Mouse (Mus musculus): ENCODE measurements around the gene Ap5s1. TPM values are rescaled to one million over a fixed set of nuclear protein-coding genes. Genes with fewer than 3 reads are reported as not detected.

Gene Ap5s1
- polyA plus RNA-seq, 1 experiment from 2014 or later = 23.7 TPM

DNA sequence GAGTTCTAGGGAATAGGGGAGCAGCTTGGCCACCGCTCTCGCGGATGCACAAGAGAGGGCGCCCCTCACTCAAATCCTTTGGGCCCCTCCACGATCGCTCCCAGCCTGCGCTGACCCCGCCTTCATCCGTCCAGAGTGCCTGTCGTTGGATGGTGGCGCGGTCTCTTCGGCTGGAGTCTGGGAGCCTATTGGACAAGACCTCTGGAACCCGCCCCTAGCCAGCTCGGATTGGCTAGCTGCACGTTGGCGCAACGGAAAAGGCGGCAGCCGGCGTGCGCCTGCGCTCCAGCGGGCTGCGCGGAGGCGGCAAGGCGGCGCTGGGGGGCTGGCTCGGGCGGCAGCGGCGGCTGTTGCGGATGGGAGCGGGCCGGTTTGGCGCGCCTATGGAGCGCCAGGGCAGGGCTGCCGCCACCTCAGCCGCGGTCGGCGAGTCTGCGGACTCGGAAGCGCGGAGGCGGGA is 55.4 kb downstream of the Ap5s1 start, which contains the start of gene Pank2:
TSS of gene Pank2 (plus strand) at position 283 of the 460 bp plus-strand sequence.
- Histone ChIP-seq H3K4me1 (ENCODE audit: control insufficient read depth, insufficient read depth, low read length) (peaks cover 12% of the 10 kb centered on the region), H3K27me3 (ENCODE audit: control insufficient read depth, insufficient read depth, low read length) (no peaks in the 10 kb centered on the region), H3K36me3 (ENCODE audit: control insufficient read depth, insufficient read depth, low read length) (no peaks in the 10 kb centered on the region), H3K27ac (ENCODE audit: low read depth, low read length) (peak within 1 kb of the TSS; percentile 99), H3K9ac (ENCODE audit: low read depth, low read length) (peak within 1 kb of the TSS; percentile 98), H3K9me3 (ENCODE audit: control insufficient read depth, low read length) (no peaks in the 10 kb centered on the region), H3K4me2 (replicated peaks; ENCODE audit: low read depth, low read length) (peak within 1 kb of the TSS; percentile 55), H3K4me3 (ENCODE audit: low read length) (peak within 1 kb of the TSS; percentile 84)
- under 1% methylated on average over 29 of the region's 49 CpGs for WGBS
- ATAC-seq (ENCODE audit: low FRiP score, low TSS enrichment) = peak; percentile 100

Other genes starting within 250 kb of the Ap5s1 start
- gene Gfra4, start 164.0 kb upstream of the Ap5s1 start, polyA plus RNA-seq (2014; fragmentation: Nextera tagmentation; extraction: Ambion mirVana) = 17.2 and 17.8 TPM in 2 replicates
- gene Adam33, start 143.3 kb upstream of the Ap5s1 start, polyA plus RNA-seq (2014; fragmentation: Nextera tagmentation; extraction: Ambion mirVana) = 0.89 and 1.0 TPM in 2 replicates
- gene Siglec1, start 120.3 kb upstream of the Ap5s1 start, polyA plus RNA-seq (2014; fragmentation: Nextera tagmentation; extraction: Ambion mirVana) = 0.27 and 0.47 TPM in 2 replicates
- 8.6 and 10.0 TPM in 2 replicates for gene Hspa12b, start 79.8 kb upstream of the Ap5s1 start, polyA plus RNA-seq (2014; fragmentation: Nextera tagmentation; extraction: Ambion mirVana)
- not detected in 2 replicates for gene Gm11037, start 73.6 kb upstream of the Ap5s1 start, polyA plus RNA-seq (2014; fragmentation: Nextera tagmentation; extraction: Ambion mirVana)
- gene 1700037H04Rik, start 47.0 kb upstream of the Ap5s1 start, polyA plus RNA-seq (2014; fragmentation: Nextera tagmentation; extraction: Ambion mirVana) = 99.3 and 101 TPM in 2 replicates
- gene Cenpb, start 27.0 kb upstream of the Ap5s1 start, polyA plus RNA-seq (2014; fragmentation: Nextera tagmentation; extraction: Ambion mirVana) = 6.9 and 8.0 TPM in 2 replicates
- 41.5 and 55.7 TPM in 2 replicates for gene Cdc25b, start 20.1 kb upstream of the Ap5s1 start, polyA plus RNA-seq (2014; fragmentation: Nextera tagmentation; extraction: Ambion mirVana)
- gene Spef1, start 19.8 kb upstream of the Ap5s1 start, polyA plus RNA-seq (2014; fragmentation: Nextera tagmentation; extraction: Ambion mirVana) = 3.4 and 5.1 TPM in 2 replicates
- 19.7 and 23.7 TPM in 2 replicates for gene Mavs, start 27.0 kb downstream of the Ap5s1 start, polyA plus RNA-seq (2014; fragmentation: Nextera tagmentation; extraction: Ambion mirVana)
- 45.4 and 49.3 TPM in 2 replicates for gene Pank2, start 55.4 kb downstream of the Ap5s1 start, polyA plus RNA-seq (2014; fragmentation: Nextera tagmentation; extraction: Ambion mirVana)
- 3.9 and 4.8 TPM in 2 replicates for gene Rnf24, start 145.8 kb downstream of the Ap5s1 start, polyA plus RNA-seq (2014; fragmentation: Nextera tagmentation; extraction: Ambion mirVana)

Data from kidney, embryonic 14.5 days (tissue).